Mouse (Mus musculus) ovary, adult 18-20 months (tissue): ENCODE data around the gene Grm7.

Experiments
- DNase-seq: peaks from one replicate; pipeline ENCODE4 v3.0.0; 2022; ENCODE audit warnings: low spot score, mixed read lengths

Grm7 gene

GRCm38 (mm10) chr6:111561347-111561746 lies 916.0 kb downstream of the Grm7 start:
- DNase-seq = no peak

- DNase-seq = no peak
Observed at GRCm38 (mm10) chr6:111571471-111572088, 926.2 kb downstream of the Grm7 start.

GRCm38 (mm10) chr6:111584851-111585250 lies 939.5 kb downstream of the Grm7 start:
- no peak for DNase-seq

- DNase-seq = no peak
Observed at GRCm38 (mm10) chr6:111587572-111587971, 942.2 kb downstream of the Grm7 start.

GRCm38 (mm10) chr6:111601892-111602654 lies 956.7 kb downstream of the Grm7 start:
- DNase-seq = no peak

- DNase-seq = no peak
Observed at GRCm38 (mm10) chr6:111610396-111610795, 965.0 kb downstream of the Grm7 start.

GRCm38 (mm10) chr6:111613834-111614233 lies 968.5 kb downstream of the Grm7 start:
- no peak for DNase-seq
